Mouse (Mus musculus) midbrain, embryonic 16.5 days (tissue): Measurements from ENCODE around the gene H2-K1. TPM values are rescaled to one million over a fixed set of nuclear protein-coding genes. Genes with fewer than 3 reads are reported as not detected.
A peak's percentile ranks its signal among the peaks of the same experiment; 100 is the strongest.

ENCODE experiments used
- ATAC-seq: fragments of 200-750 bp; cut with Nextera tagmentation; 2 replicates; pipeline ENCODE4 v1.8.0; 2017; ENCODE audit warnings: moderate TSS enrichment
- H3K27ac ChIP-seq: fragments of 300-500 bp; sonication (generic); 2 replicates; pipeline ENCODE4 v1.5.1; 2014; ENCODE audit warnings: mild to moderate bottlenecking, low read length, mixed read lengths
- H3K27me3 ChIP-seq: fragments of 300-500 bp; sonication (generic); 2 replicates; pipeline ENCODE4 v1.6.1; 2014; ENCODE audit warnings: low read depth, low read length, mixed read lengths; ENCODE audit not compliant: control insufficient read depth, insufficient read depth
- H3K36me3 ChIP-seq: fragments of 300-500 bp; sonication (generic); 2 replicates; pipeline ENCODE4 v1.6.1; 2014; ENCODE audit warnings: mild to moderate bottlenecking, low read length, moderate library complexity, mixed read lengths; ENCODE audit not compliant: control insufficient read depth, insufficient read depth
- H3K4me1 ChIP-seq: fragments of 300-500 bp; sonication (generic); 2 replicates; pipeline ENCODE4 v1.6.1; 2014; ENCODE audit warnings: mild to moderate bottlenecking, low read length, mixed read lengths; ENCODE audit not compliant: control insufficient read depth, insufficient read depth
- H3K4me2 ChIP-seq: fragments of 300-500 bp; sonication (generic); 2 replicates; pipeline ENCODE4 v1.6.1; 2014; ENCODE audit warnings: mild to moderate bottlenecking, low read length, mixed read lengths
- H3K4me3 ChIP-seq: fragments of 300-500 bp; sonication (generic); 2 replicates; pipeline ENCODE4 v1.5.1; 2014; ENCODE audit warnings: low read depth, mild to moderate bottlenecking, low read length, moderate library complexity, mixed read lengths
- H3K9ac ChIP-seq: fragments of 300-500 bp; sonication (generic); 2 replicates; pipeline ENCODE4 v1.6.1; 2014; ENCODE audit warnings: low read depth, low read length, mixed read lengths
- H3K9me3 ChIP-seq: fragments of 300-500 bp; sonication (generic); replicated peaks from 2 replicates; pipeline ENCODE4 v1.6.1; 2014; ENCODE audit warnings: mild to moderate bottlenecking, low read length, mixed read lengths; ENCODE audit not compliant: control insufficient read depth, poor library complexity, severe bottlenecking
- WGBS: fragments of 180-500 bp; shearing (Covaris S2); extraction: QIAGEN DNeasy Blood & Tissue Kit; methylation state at CpG from one replicate; pipeline ENCODE4 v1.1.7; 2014; 5-methylcytosine and 5-hydroxymethylcytosine counted together
- polyA plus RNA-seq: library from polyadenylated mRNA; unstranded; fragments of >200 nt; fragmentation: Nextera tagmentation; extraction: Ambion mirVana; gene quantifications from 2 replicates; pipeline ENCODE4 v1.2.1, GENCODE M21; 2015

Gene H2-K1
- polyA plus RNA-seq, 1 experiment from 2014 or later: 13.1 TPM

DNA sequence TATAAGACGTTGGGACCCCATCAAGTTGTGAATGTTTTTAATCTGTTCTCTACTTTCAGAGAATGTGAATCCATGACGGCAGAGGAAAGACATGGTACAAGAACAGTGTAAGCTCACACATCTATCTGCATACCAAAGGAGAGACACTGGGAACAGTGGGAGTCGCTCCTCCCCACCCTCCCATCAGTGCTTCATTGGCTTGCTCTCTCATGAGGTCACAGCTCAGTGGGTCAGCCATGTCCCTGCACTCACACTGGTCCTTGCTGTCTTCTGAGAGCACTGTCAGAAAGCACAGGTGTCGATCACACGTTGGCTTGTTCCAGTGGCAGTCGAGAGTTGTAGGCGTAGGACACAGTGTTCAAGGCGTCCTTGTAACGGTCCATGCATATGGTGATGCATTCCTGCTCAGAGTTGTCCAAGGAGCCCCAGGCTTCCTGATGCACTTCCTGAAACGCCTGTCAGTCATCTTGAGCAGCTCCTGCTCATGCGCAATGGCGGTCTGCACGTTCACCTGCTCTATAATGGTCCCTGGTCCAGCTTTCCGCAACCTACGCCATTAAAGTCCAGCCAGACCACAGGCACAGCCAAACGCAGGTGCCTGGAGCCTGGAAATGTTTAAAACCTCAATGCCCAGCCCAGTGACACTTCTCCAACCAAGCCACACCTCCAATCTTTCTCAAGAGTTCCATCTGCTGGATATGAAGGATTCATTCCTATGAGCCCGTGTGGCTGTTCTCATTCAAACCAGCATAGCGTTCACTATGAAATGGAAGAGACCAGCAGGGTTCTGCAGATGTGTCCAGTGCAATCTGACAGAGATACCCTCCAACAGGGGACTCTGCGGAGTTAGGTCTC, 19.7 kb downstream of the H2-K1 start:
- Histone ChIP-seq H3K27ac (peak overlapping the region; percentile 74), H3K9ac (0 out of 2 replicates have a peak overlapping the region, but pooled peaks have one; percentile 21), H3K4me1 (peaks cover 11% of the 10 kb centered on the region; the same call in 1 of the 2 replicates), H3K9me3 (no peaks in the 10 kb centered on the region), H3K4me3 (peak overlapping the region; percentile 8; the same call in 1 of the 2 replicates), H3K27me3 (peaks cover 34% of the 10 kb centered on the region), H3K4me2 (peak overlapping the region; percentile 37), H3K36me3 (no peaks in the 10 kb centered on the region)
- 75% methylated on average over 19 of the region's 19 CpGs for WGBS
- ATAC-seq: peak; percentile 6; the same call in 1 of the 2 replicates

DNA sequence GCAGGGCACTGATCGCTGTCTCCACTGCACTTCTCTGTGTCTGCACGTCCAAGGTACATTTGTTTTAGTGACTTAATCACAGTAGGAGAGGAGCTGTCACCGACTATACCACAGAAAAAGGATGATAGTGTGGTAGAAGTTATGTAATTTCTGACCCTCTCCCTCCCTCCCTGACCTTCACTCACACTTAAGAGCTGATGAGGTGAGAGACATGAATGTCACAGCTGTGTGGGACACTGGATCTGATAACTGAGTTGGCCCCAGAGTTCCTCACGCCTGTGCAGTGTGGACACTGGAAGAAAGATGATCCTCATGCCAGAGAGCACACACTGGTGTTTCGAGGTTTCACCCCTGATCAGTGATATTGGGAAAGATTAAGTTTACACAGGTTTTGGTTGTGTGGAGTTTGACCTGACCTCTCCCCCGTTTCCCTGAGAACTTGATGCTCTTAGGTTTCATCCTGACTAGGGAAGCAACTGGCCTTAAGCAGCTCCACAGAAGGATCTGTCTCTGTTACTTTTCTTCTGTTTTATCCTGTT, 20.6 kb downstream of the H2-K1 start:
- peaks cover 11% of the 10 kb centered on the region; the same call in 1 of the 2 replicates for H3K4me1 ChIP-seq
- H3K27ac ChIP-seq: no peak overlapping the region
- H3K4me2 ChIP-seq: no peak overlapping the region
- no peaks in the 10 kb centered on the region for H3K9me3 ChIP-seq
- no peak overlapping the region for H3K4me3 ChIP-seq
- no peaks in the 10 kb centered on the region for H3K36me3 ChIP-seq
- 75% methylated on average over 6 of the region's 6 CpGs for WGBS
- H3K9ac ChIP-seq: no peak overlapping the region
- peaks cover 36% of the 10 kb centered on the region for H3K27me3 ChIP-seq
- no peak for ATAC-seq

DNA sequence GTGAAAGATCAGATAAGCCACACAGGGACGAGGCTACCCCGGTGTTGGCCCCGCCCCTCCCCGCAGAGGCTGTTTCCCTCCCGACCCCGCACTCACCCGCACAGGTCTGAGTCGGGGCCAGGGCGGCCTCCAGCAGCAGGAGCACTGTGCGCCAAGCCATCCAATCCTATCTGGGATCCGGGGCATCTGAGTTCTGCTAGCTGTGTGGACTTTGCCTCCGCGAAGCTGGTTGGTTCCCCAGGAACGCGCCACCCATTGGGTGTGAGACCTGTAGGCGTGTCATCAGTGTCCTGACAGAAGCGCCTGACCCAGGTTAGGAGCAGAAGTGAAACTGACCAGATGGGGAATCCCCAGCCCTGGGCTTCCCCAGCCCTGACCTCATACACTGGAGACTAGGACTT, 21.5 kb downstream of the H2-K1 start:
- Histone ChIP-seq H3K9me3 (no peaks in the 10 kb centered on the region), H3K4me2 (peak overlapping the region; percentile 61), H3K4me3 (peak overlapping the region; percentile 40), H3K36me3 (no peaks in the 10 kb centered on the region), H3K27me3 (peaks cover 36% of the 10 kb centered on the region), H3K4me1 (peaks cover 11% of the 10 kb centered on the region; the same call in 1 of the 2 replicates), H3K27ac (no peak overlapping the region), H3K9ac (peak overlapping the region; percentile 60)
- WGBS: 2% methylated on average over 17 of the region's 17 CpGs
- ATAC-seq: no peak

DNA sequence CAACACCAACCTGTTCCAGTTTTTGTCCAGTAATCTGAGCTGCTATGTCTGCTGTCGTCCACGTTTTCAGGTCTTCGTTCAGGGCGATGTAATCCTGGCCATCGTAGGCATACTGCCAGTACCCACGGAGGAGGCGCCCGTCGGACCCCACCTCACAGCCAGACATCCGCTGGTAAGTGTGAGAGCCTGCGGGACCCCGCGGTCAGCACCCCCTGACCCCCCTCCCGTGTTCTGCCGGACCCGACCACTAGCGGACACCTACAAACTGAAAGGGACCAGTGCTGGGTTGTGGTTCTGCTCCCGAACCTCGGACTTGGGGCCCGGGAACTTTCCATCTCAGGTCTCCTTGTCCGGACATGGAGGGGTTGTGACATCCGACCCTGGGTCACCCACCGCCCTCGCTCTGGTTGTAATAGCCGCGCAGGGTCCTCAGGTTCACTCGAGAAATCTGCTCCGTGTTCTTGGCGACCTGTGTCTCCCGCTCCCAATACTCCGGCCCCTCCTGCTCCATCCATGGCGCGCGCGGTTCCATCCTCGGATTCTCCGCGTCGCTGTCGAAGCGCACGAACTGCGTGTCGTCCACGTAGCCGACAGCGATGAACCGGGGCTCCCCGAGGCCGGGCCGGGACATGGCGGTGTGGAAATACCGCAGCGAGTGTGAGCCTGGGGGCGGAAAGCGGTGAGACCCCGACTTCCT, 22.1 kb downstream of the H2-K1 start:
- H3K36me3 ChIP-seq: no peaks in the 10 kb centered on the region
- no peak overlapping the region for H3K27ac ChIP-seq
- H3K9ac ChIP-seq: peak overlapping the region; percentile 60
- 3% methylated on average over 57 of the region's 57 CpGs for WGBS
- peak overlapping the region; percentile 40 for H3K4me3 ChIP-seq
- no peaks in the 10 kb centered on the region for H3K9me3 ChIP-seq
- no peak for ATAC-seq
- H3K4me2 ChIP-seq: peak overlapping the region; percentile 61
- peaks cover 11% of the 10 kb centered on the region; the same call in 1 of the 2 replicates for H3K4me1 ChIP-seq
- H3K27me3 ChIP-seq: peaks cover 36% of the 10 kb centered on the region

DNA sequence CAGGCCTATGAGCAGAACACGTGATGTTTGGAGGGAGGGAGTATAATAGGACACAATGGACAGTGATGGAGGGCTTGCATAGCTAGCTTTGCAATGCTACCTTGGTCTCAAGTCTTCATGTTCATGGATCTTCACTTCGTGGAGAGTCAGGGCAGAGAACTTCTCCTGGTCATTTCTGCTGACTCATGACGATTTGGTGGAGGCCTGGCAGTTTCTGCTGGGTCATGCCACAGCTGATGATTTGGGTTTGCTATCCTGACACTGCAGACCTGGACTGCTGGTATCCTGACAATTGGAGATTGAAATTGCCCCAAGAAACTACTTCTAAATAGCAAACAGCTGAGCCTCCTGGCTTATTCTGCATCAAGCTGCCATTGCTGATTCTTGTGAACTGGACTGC, 26.6 kb downstream of the H2-K1 start:
- H3K27ac ChIP-seq: no peak overlapping the region
- H3K9ac ChIP-seq: no peak overlapping the region
- peaks cover 20% of the 10 kb centered on the region for H3K27me3 ChIP-seq
- ATAC-seq: no peak
- no peaks in the 10 kb centered on the region for H3K36me3 ChIP-seq
- WGBS: 58% methylated on average over 3 of the region's 3 CpGs
- H3K4me3 ChIP-seq: no peak overlapping the region
- H3K9me3 ChIP-seq: no peaks in the 10 kb centered on the region
- H3K4me2 ChIP-seq: no peak overlapping the region
- 0 out of 2 replicates have a peak, but pooled peaks cover 4% of the 10 kb centered on the region for H3K4me1 ChIP-seq

DNA sequence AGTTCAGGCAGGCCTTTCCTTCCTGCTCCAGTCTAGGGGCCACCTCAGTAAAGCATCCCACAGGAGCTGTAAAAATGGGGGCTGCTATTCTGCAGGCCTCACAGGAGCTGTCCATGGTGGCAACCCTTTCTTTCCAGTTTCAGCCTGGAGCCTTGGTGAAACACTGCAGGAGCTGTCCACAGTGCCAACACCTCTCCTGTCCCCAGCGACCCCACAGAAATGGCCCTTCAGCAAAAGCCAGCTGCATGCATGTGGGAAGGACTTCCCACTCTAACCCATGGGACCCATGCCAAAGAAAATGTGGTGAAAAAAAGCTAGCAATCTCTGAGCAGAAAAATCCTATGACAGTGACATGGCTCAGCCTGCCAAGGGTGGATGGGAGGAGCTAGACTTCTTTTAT, 27.5 kb downstream of the H2-K1 start:
- ATAC-seq: no peak

DNA sequence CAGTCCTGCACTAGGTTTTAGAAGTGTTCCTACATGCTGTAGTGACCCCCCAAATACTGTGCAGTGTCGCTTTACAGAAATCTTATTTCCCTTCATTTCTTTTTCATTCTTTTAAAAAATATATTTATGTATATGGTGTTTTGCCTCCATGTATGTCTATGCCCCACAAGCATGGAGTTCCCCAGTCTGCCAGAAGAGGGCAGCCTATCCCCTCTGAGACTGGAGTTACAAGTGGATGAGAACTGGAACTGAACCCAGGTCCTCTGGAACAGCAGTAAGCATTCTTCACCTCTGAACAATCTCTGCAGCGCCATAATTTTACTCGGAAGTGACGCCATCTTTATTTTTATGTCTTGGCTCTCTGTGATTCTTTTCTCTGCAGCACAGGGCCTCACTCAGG, 30.8 kb downstream of the H2-K1 start:
- H3K27ac ChIP-seq: no peak overlapping the region
- no peak overlapping the region for H3K9ac ChIP-seq
- H3K4me2 ChIP-seq: no peak overlapping the region
- ATAC-seq: no peak
- no peaks in the 10 kb centered on the region for H3K27me3 ChIP-seq
- H3K4me3 ChIP-seq: no peak overlapping the region
- peaks cover 14% of the 10 kb centered on the region for H3K36me3 ChIP-seq
- no peaks in the 10 kb centered on the region for H3K4me1 ChIP-seq
- 76% methylated on average over 4 of the region's 4 CpGs for WGBS
- no peaks in the 10 kb centered on the region for H3K9me3 ChIP-seq

More for the DNA sequence above, 27.5 kb downstream of the H2-K1 start:
- H3K36me3 ChIP-seq: no peaks in the 10 kb centered on the region
- peaks cover 12% of the 10 kb centered on the region for H3K27me3 ChIP-seq
- H3K4me2 ChIP-seq: no peak overlapping the region
- H3K9ac ChIP-seq: no peak overlapping the region
- H3K4me1 ChIP-seq: no peaks in the 10 kb centered on the region
- no peak overlapping the region for H3K4me3 ChIP-seq
- WGBS: 14% methylated on average over 1 of the region's 1 CpGs
- H3K9me3 ChIP-seq: no peaks in the 10 kb centered on the region
- no peak overlapping the region for H3K27ac ChIP-seq

DNA sequence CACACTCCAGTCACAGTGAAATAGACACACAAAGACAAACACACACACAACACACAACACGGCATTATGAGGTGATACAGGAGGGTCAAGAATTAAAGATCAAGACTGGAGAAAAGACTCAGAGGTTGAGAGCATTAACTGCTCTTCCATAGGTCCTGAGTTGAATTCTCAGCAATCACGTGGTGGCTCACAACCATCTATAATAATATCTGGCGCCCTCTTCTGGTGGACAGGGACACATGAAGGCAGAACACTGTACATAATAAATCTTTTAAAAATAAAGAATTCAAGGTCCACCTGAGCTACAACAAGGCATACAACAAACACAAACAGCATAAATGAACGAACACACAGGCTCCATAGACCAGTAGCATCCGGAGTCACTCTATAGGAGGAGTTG, 31.2 kb downstream of the H2-K1 start:
- peak; percentile 63 for ATAC-seq
- peaks cover 14% of the 10 kb centered on the region for H3K36me3 ChIP-seq
- H3K27ac ChIP-seq: no peak overlapping the region
- H3K4me3 ChIP-seq: no peak overlapping the region
- no peaks in the 10 kb centered on the region for H3K27me3 ChIP-seq
- H3K9ac ChIP-seq: no peak overlapping the region
- H3K4me1 ChIP-seq: no peaks in the 10 kb centered on the region
- H3K9me3 ChIP-seq: no peaks in the 10 kb centered on the region
- 28% methylated on average over 5 of the region's 5 CpGs for WGBS
- peak overlapping the region; percentile 28; the same call in 1 of the 2 replicates for H3K4me2 ChIP-seq
